Mouse (Mus musculus) T-helper 1 cell (primary cell): ENCODE results near the gene Tmem260.
"Not testable (repeated sequence)": the region's sequence is repeated elsewhere in the genome, so short reads cannot be mapped to it uniquely, and the experiment has no call there.

ENCODE experiments used
- in situ Hi-C: fragments of 300-600 bp; cut with MboI, MseI; formaldehyde crosslinking; loops from one replicate; pipeline ENCODE4 v1.15.1; 2025; ENCODE audit warnings: high pct_unique_total_duplicates

Gene Tmem260

GRCm38 (mm10) chr14:48445984-48446683 is at the start of gene Tmem260:
Gene Tmem260, plus strand, starts transcription at chr14:48446124.
- in situ Hi-C loops, result loop anchor here (10.0 kb wide), 1 partner anchor 1171 kb away; the partner anchor contains the start of genes Socs4 and Wdhd1

GRCm38 (mm10) chr14:48406086-48406485 is 39.8 kb upstream of the Tmem260 start:
- in situ Hi-C loops, result loop anchor here (25.0 kb wide), 1 partner anchor 1594 kb away; the partner anchor contains the start of gene Gmfb

GRCm38 (mm10) chr14:48417064-48417463 is 28.9 kb upstream of the Tmem260 start:
- in situ Hi-C loops, result loop anchor here (25.0 kb wide), 1 partner anchor 1605 kb away; the partner anchor contains the start of gene Gmfb

GRCm38 (mm10) chr14:48418264-48418663 is 27.7 kb upstream of the Tmem260 start:
- in situ Hi-C loops, result loop anchor here (25.0 kb wide), 1 partner anchor 1606 kb away; the partner anchor contains the start of gene Gmfb

GRCm38 (mm10) chr14:48418672-48419071 is 27.3 kb upstream of the Tmem260 start:
- in situ Hi-C loops, result loop anchor here (25.0 kb wide), 1 partner anchor 1606 kb away; the partner anchor contains the start of gene Gmfb

GRCm38 (mm10) chr14:48421476-48421875 is 24.4 kb upstream of the Tmem260 start:
- in situ Hi-C loops, result loop anchor here (25.0 kb wide), 1 partner anchor 1609 kb away; the partner anchor contains the start of gene Gmfb

GRCm38 (mm10) chr14:48421996-48422395 is 23.9 kb upstream of the Tmem260 start:
- in situ Hi-C loops, result loop anchor here (25.0 kb wide), 1 partner anchor 1610 kb away; the partner anchor contains the start of gene Gmfb

- in situ Hi-C loops, result loop anchor here (25.0 kb wide), 1 partner anchor 1610 kb away; the partner anchor contains the start of gene Gmfb
These were observed 23.5 kb upstream of the Tmem260 start for GRCm38 (mm10) chr14:48422436-48422835.

GRCm38 (mm10) chr14:48422901-48423300 is 23.0 kb upstream of the Tmem260 start:
- in situ Hi-C loops, result loop anchor here (25.0 kb wide), 1 partner anchor 1611 kb away; the partner anchor contains the start of gene Gmfb

- in situ Hi-C loops, result no loop called here
These were observed 13.9 kb upstream of the Tmem260 start for GRCm38 (mm10) chr14:48431978-48432377.

- in situ Hi-C loops, result loop anchor here (10.0 kb wide), 1 partner anchor 1169 kb away; the partner anchor contains the start of genes Socs4 and Wdhd1
These were observed 2.1 kb upstream of the Tmem260 start for GRCm38 (mm10) chr14:48443796-48444195.

- in situ Hi-C loops, result no loop called here
These were observed 6.1 kb downstream of the Tmem260 start for GRCm38 (mm10) chr14:48451966-48452407.

GRCm38 (mm10) chr14:48453411-48453810 is 7.5 kb downstream of the Tmem260 start:
- in situ Hi-C loops, result no loop called here

- in situ Hi-C loops, result no loop called here
These were observed 10.6 kb downstream of the Tmem260 start for GRCm38 (mm10) chr14:48456305-48457092.

- in situ Hi-C loops, result no loop called here
These were observed 11.5 kb downstream of the Tmem260 start for GRCm38 (mm10) chr14:48457288-48457938.

- in situ Hi-C loops, result no loop called here
These were observed 13.0 kb downstream of the Tmem260 start for GRCm38 (mm10) chr14:48458901-48459300.

GRCm38 (mm10) chr14:48468339-48468738 is 22.4 kb downstream of the Tmem260 start:
- in situ Hi-C loops, result no loop called here

- in situ Hi-C loops, result no loop called here
These were observed 25.0 kb downstream of the Tmem260 start for GRCm38 (mm10) chr14:48470742-48471487.

- in situ Hi-C loops, result no loop called here
These were observed 26.3 kb downstream of the Tmem260 start for GRCm38 (mm10) chr14:48472179-48472578.

- in situ Hi-C loops, result no loop called here
These were observed 29.4 kb downstream of the Tmem260 start for GRCm38 (mm10) chr14:48475370-48475769.

GRCm38 (mm10) chr14:48475834-48476233 is 29.9 kb downstream of the Tmem260 start:
- in situ Hi-C loops, result not testable (repeated sequence)
